Mouse (Mus musculus) MEL (cell line): ENCODE data around the gene Prmt1.

Experiments
- CTCF ChIP-seq, 3 experiments: IDR thresholded peaks in 2 of 3; conservative IDR thresholded peaks in 1 of 3; 2 replicates each; pipeline ENCODE4 v1.5.1; 2011 to 2012; ENCODE audit warnings: low read length in 3 of 3, low read depth in 2 of 3, mild to moderate bottlenecking in 2 of 3, improper control_type of control experiment in 1 of 3, inconsistent platforms in 1 of 3, mixed read lengths in 1 of 3, moderate library complexity in 1 of 3; ENCODE audit not compliant: control insufficient read depth in 1 of 3, insufficient read depth in 1 of 3, poor library complexity in 1 of 3, severe bottlenecking in 1 of 3
- POLR2AphosphoS2 ChIP-seq: IDR thresholded peaks from 2 replicates; pipeline ENCODE4 v1.6.1; 2011; ENCODE audit warnings: low read length, improper control_type of control experiment

DNA sequence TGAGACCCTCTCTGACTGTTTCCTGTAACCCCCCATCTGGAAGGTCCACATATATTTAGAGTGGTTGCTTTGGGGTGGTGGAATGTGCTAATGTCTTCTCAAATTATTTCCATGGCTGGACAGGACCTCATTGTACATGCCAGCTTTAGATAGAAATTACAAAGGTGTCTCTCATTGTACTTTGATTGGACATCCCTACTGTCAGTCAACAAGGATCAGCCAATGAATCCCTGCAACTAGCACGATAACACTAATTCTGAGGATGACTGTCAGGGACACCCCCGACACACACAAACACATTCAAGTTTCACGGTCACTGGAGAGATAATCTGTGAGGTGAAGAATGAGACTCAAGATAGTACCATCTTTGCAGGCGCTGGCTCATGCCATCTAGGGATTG lies 47.7 kb downstream of the Prmt1 start:
- TF ChIP-seq CTCF (IDR thresholded peaks at IDR 0.05 in 2 of 3, conservative IDR thresholded peaks at IDR 0.05 in 1 of 3; ENCODE audit: control insufficient read depth in 1 of 3, insufficient read depth in 1 of 3, low read depth in 2 of 3, low read length in 3 of 3, poor library complexity in 1 of 3, severe bottlenecking in 1 of 3) (no peak), POLR2AphosphoS2 (no peak)
